Mouse (Mus musculus): ENCODE results near the gene Rac2. TPM values are rescaled to one million over a fixed set of nuclear protein-coding genes. Genes with fewer than 3 reads are reported as not detected.

Rac2 gene
- polyA plus RNA-seq (2012; rRNA removed) = 11.1 and 11.7 TPM in 2 replicates

DNA sequence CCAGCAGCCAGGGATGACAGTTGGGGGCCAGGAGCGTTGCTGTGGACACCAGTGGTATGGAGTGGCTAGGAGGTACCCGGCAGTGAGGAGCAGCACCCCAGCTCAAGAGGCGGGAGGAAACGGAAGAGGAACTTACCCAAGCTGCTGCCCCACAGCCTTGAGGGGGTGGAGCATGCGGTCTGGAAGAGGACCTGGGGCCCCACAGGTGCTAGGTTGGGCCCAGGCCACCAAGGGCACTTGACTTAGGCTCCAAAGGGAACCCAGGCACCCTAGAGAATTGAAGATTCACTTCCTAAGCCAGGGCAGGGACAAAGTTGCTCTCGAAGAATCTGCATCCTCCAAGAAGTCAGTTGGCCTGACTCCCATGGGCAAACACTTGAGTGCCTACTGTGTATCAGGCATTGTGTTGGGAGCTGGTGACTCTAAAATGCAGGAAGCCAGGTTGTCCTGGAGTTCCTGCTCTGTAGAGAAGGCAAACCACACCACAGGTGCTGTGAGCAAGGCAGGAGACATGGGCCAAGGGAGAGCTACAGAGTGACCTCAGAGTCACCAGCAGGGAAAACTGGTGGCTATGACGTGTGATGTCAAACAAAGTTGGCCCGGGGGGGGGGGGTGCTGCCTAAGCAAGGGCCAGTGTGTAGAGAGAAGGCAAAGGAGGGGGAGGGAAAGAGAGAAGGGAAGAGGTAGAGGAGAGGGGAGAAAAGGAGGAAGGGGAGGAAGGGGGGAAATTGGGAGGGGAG is at the start of gene Rac2:
Gene Rac2 (minus strand): TSS at position 126 of the 740 bp plus-strand sequence.

GRCm38 (mm10) chr15:78596914-78597313 is 24.3 kb upstream of the Rac2 start, which contains the start of gene Cyth4:
Gene Cyth4 (plus strand): TSS chr15:78597047.

DNA sequence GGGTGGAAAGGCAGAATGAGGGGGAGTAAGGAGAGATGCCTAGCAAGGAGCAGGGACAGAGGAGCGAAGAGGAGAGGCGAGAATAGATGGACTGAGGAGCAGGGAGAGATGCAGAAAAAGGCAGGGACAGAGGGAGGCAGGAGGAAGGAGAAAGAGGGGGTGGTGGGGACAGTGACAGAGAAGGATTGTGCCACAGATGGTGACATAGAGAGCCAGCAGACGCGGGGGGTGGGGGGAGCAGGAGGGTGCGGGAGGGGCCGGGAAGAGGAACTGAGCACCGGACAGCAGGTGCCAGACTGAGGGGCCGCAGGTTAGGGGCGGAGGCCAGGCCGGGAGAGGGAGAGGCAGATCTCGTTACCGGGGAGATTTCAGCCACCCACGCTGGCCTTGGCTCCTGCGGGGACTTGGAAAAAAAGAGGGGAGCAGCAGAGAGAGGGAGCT is 28.0 kb downstream of the Rac2 start, which contains the start of gene Sstr3:
Gene Sstr3 (minus strand): TSS at position 125 of the 441 bp plus-strand sequence.

DNA sequence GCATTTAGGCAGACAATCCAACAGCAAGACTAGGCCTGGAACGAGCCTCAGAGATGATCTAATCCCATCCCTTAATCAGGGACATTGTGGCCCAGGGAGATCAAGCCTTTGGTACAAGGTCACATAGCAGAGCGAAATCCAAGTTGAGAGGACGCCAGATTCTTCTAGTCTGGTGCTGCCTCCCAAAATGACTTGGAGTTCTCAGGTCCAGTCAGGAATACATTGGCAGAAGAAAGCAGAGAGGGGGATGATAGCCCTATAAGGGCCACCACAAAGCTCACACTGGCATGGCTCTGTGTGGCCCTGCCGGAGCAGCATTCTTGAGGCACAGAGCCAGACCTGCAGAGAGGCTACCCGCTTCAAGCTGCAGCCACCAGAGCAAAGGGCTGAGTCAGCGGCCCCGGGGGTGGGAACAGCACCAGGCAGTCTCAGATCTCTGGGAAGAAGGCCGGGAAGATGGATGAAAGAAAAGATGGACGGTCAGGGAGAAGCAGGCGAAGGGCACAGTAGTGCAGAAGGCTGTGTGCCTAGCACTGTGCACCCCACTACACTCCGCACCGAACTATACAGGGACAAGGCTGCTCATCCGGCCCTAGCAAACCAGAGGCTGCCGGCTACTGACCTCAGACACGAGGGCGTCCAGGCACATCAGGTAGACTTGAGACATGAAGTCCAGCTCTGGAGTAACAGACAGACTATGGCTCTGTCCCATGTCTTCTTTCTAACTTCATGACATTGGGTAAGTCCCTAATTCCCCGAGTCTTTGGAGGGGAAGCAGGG is 41.7 kb downstream of the Rac2 start, which contains the start of gene C1qtnf6:
Gene C1qtnf6 (minus strand): TSS at position 746 of the 780 bp plus-strand sequence.

Other genes with a start within 250 kb of the Rac2 start
- 1.2 and 1.9 TPM in 2 replicates for gene Csf2rb, start 247.0 kb downstream of the Rac2 start, polyA plus RNA-seq (2012; rRNA removed)
- 0.16 TPM in 1 of 2 replicates, not detected in the other for gene Tex33, start 176.9 kb downstream of the Rac2 start, polyA plus RNA-seq (2012; rRNA removed)
- 11.1 and 12.4 TPM in 2 replicates for gene Tst, start 166.9 kb downstream of the Rac2 start, polyA plus RNA-seq (2012; rRNA removed)
- 76.1 and 98.9 TPM in 2 replicates for gene Mpst, start 166.4 kb downstream of the Rac2 start, polyA plus RNA-seq (2012; rRNA removed)
- 257 and 286 TPM in 2 replicates for gene Kctd17, start 144.2 kb downstream of the Rac2 start, polyA plus RNA-seq (2012; rRNA removed)
- gene Tmprss6, start 104.1 kb downstream of the Rac2 start, polyA plus RNA-seq (2012; rRNA removed) = 0.22 and 0.23 TPM in 2 replicates
- 0.10 and 0.18 TPM in 2 replicates for gene Il2rb, start 77.5 kb downstream of the Rac2 start, polyA plus RNA-seq (2012; rRNA removed)
- 13.6 and 27.7 TPM in 2 replicates for gene C1qtnf6, start 41.4 kb downstream of the Rac2 start, polyA plus RNA-seq (2012; rRNA removed)
- 1.4 and 3.2 TPM in 2 replicates for gene Sstr3, start 28.1 kb downstream of the Rac2 start, polyA plus RNA-seq (2012; rRNA removed)
- 6.1 and 6.3 TPM in 2 replicates for gene Cyth4, start 24.3 kb upstream of the Rac2 start, polyA plus RNA-seq (2012; rRNA removed)
- gene Elfn2, start 146.0 kb upstream of the Rac2 start, polyA plus RNA-seq (2012; rRNA removed) = 12.1 and 12.6 TPM in 2 replicates
- gene Mfng, start 200.7 kb upstream of the Rac2 start, polyA plus RNA-seq (2012; rRNA removed) = 41.0 and 71.7 TPM in 2 replicates
- 3.8 and 5.4 TPM in 2 replicates for gene Card10, start 230.3 kb upstream of the Rac2 start, polyA plus RNA-seq (2012; rRNA removed)

Measured in central nervous system, embryonic 14 days (tissue).